12 mouse cellular contexts compared by ENCODE assay signal in the genomic region with DNA sequence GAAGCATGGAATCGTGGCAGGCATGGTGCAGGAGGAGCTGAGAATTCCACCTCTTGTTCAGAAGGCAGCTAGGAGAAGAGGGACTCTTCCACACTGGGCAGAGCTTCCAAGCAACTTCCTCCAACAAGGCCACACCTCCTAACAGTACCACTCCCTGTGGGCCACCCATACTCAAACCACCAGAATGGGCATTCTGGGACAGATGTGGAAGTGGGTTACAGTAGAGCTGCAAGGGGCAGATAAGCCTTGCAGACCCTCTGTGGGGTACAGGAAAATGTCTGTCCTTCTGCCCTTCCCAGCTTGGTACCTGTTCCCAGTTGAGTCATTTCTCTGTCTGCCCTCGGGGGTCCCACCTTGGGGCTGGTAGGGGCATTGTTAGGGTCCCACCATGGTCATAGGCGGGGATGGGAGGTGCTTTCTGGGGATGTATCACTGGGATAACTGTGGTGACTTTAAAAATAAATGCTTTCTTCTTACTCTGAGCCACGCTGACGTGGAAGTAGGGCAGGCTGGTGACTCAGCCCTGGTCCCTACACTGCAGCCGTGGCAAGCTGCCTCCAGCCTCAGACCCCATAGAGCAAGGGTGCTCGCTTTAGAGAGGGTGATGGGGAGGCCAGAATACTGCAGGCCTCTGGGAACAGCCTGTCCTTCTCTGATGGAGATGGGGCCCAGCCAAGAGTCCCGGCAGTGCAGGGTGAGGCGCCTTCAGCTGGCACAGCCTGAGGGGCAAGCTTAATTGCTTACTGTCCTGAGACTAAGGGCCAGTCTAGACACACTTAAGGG. TPM values are rescaled to one million over a fixed set of nuclear protein-coding genes. Genes with fewer than 3 reads are reported as not detected.
DNase-seq lines count a peak whose midpoint lies in the region; ATAC-seq lines count a peak whose summit lies in the region.
"Had no signal": no experiment of that assay in that cellular context is flagged by ENCODE, and none has a peak within 500 bp of the region (broad histone marks: within the 10 kb centered on the region; RNA-seq: fewer than 3 reads in every experiment).

No protein-coding gene starts in this region.

- no peak overlapping the region for H3K27ac ChIP-seq in heart, embryonic 12.5 days (ENCODE audit: poor library complexity, severe bottlenecking)
- H3K27ac ChIP-seq: liver, embryonic 14.5 days had no signal

- no peak overlapping the region for H3K4me2 ChIP-seq in heart, embryonic 12.5 days

- peaks cover 18% of the 10 kb centered on the region for H3K4me1 ChIP-seq in heart, embryonic 12.5 days (replicated peaks)

- H3K9me3 ChIP-seq in heart, embryonic 12.5 days (replicated peaks): peaks cover 4% of the 10 kb centered on the region; the same call in 1 of the 2 replicates
- H3K9me3 ChIP-seq: hindbrain, embryonic 10.5 days had no signal

- peaks cover 3% of the 10 kb centered on the region for H3K36me3 ChIP-seq in heart, embryonic 12.5 days
- H3K36me3 ChIP-seq: hindbrain, embryonic 10.5 days had no signal

- no peak overlapping the region for H3K9ac ChIP-seq in heart, embryonic 12.5 days
- H3K9ac ChIP-seq: liver, embryonic 14.5 days had no signal

- WGBS in heart, embryonic 12.5 days: 75% methylated on average over 9 of the region's 9 CpGs

- no peak for ATAC-seq in heart, embryonic 12.5 days (ENCODE audit: insufficient number of reproducible peaks, low FRiP score)
- ATAC-seq in megakaryocyte progenitor cell, adult 5-6 weeks (replicated peaks; ENCODE audit: poor library complexity): peak; percentile 40; the same call in 1 of the 2 replicates

- H3K27me3 ChIP-seq in heart, embryonic 12.5 days (replicated peaks): peaks cover 4% of the 10 kb centered on the region

- H3K4me3 ChIP-seq in heart, embryonic 12.5 days: no peak overlapping the region
- H3K4me3 ChIP-seq: hindbrain, embryonic 10.5 days had no signal

- DNase-seq in heart, adult 11 months: peak; percentile 95
- DNase-seq in right cerebral cortex, adult 18-20 months: peak; percentile 59
- DNase-seq in right cerebral cortex, postnatal 25 days: no peak
- peak; percentile 61 for DNase-seq in adrenal gland, postnatal 25 days
- no peak for DNase-seq in layer of hippocampus, adult 9-10 months (ENCODE audit: low spot score)
- no peak for DNase-seq in urinary bladder, postnatal 10 days (ENCODE audit: low spot score)
- DNase-seq: cerebellum, adult 8-10 months; kidney, adult 18-20 months had no signal

RNA-seq across cellular contexts. Expression of a gene that starts 59.9 kb away (rescaled TPM):
- 102 and 103 TPM in 2 replicates for polyA plus RNA-seq in heart, embryonic 12.5 days (2016; fragmentation: Nextera tagmentation; extraction: Ambion mirVana)
- 122 and 148 TPM in 2 replicates for total RNA-seq in adrenal gland, postnatal 25 days (2021)
- total RNA-seq in megakaryocyte progenitor cell, adult 5-6 weeks (2015): 73.7 and 81.7 TPM in 2 replicates
- 140 and 159 TPM in 2 replicates for total RNA-seq in megakaryocyte progenitor cell, adult 5-6 weeks (2017)

Comparison
In these comparisons a context has a peak if more than half of its experiments do, and no peak if none do; other contexts are left out.
1. DNase-seq: peak in heart, adult 11 months (single experiment), right cerebral cortex, adult 18-20 months (single experiment) and adrenal gland, postnatal 25 days (single experiment); none in right cerebral cortex, postnatal 25 days (single experiment), layer of hippocampus, adult 9-10 months (single experiment) and urinary bladder, postnatal 10 days (single experiment).